Mouse (Mus musculus) hindbrain, postnatal 0 days (tissue): ENCODE measurements at regions not wholly inside any gene's neighbourhood (a gene's known extent, or its start where the extent isn't known, plus 50 kb on each side); places are given as distances from the start of the nearest gene placed in this dataset.
A peak's percentile ranks its signal among the peaks of the same experiment; 100 is the strongest.

ENCODE experiments used
- ATAC-seq: fragments of 200-750 bp; cut with Nextera tagmentation; 2 replicates; pipeline ENCODE4 v1.8.0; 2017; ENCODE audit warnings: mild to moderate bottlenecking, moderate TSS enrichment, moderate library complexity
- DNase-seq: peaks from one replicate; pipeline ENCODE4 v3.0.0-alpha.2; 2015; ENCODE audit warnings: low spot score
- H3K27ac ChIP-seq: fragments of 300-500 bp; sonication (generic); 2 replicates; pipeline ENCODE4 v1.5.1; 2014; ENCODE audit warnings: mild to moderate bottlenecking
- H3K27me3 ChIP-seq: fragments of 300-500 bp; sonication (generic); 2 replicates; pipeline ENCODE4 v1.6.1; 2014; ENCODE audit warnings: low read length, mixed read lengths; ENCODE audit not compliant: insufficient read depth
- H3K36me3 ChIP-seq: fragments of 300-500 bp; sonication (generic); 2 replicates; pipeline ENCODE4 v1.6.1; 2014; ENCODE audit warnings: low read length, mixed read lengths; ENCODE audit not compliant: insufficient read depth
- H3K4me1 ChIP-seq: fragments of 300-500 bp; sonication (generic); 2 replicates; pipeline ENCODE4 v1.6.1; 2014; ENCODE audit warnings: antibody characterized with exemption, low read length, mixed read lengths; ENCODE audit not compliant: insufficient read depth
- H3K4me2 ChIP-seq: fragments of 300-500 bp; sonication (generic); 2 replicates; pipeline ENCODE4 v1.6.1; 2014; ENCODE audit warnings: low read depth, mild to moderate bottlenecking, low read length, moderate library complexity, mixed read lengths
- H3K4me3 ChIP-seq: fragments of 300-500 bp; sonication (generic); 2 replicates; pipeline ENCODE4 v1.5.1; 2014; ENCODE audit warnings: low read length
- H3K9ac ChIP-seq: fragments of 300-500 bp; sonication (generic); replicated peaks from 2 replicates; pipeline ENCODE4 v1.6.1; 2014; ENCODE audit warnings: mild to moderate bottlenecking, low read length, moderate library complexity, mixed read lengths
- H3K9me3 ChIP-seq: fragments of 300-500 bp; sonication (generic); 2 replicates; pipeline ENCODE4 v1.6.1; 2016; ENCODE audit warnings: low read length, mixed read lengths
- CTCF ChIP-seq: IDR thresholded peaks from 2 replicates; pipeline ENCODE4 v1.5.1; 2016; ENCODE audit warnings: antibody characterized with exemption, control low read depth, low read depth
- WGBS: fragments of 180-500 bp; shearing (Covaris S2); extraction: QIAGEN DNeasy Blood & Tissue Kit; methylation state at CpG from one replicate; pipeline ENCODE4 v1.1.7; 2014; 5-methylcytosine and 5-hydroxymethylcytosine counted together

DNA sequence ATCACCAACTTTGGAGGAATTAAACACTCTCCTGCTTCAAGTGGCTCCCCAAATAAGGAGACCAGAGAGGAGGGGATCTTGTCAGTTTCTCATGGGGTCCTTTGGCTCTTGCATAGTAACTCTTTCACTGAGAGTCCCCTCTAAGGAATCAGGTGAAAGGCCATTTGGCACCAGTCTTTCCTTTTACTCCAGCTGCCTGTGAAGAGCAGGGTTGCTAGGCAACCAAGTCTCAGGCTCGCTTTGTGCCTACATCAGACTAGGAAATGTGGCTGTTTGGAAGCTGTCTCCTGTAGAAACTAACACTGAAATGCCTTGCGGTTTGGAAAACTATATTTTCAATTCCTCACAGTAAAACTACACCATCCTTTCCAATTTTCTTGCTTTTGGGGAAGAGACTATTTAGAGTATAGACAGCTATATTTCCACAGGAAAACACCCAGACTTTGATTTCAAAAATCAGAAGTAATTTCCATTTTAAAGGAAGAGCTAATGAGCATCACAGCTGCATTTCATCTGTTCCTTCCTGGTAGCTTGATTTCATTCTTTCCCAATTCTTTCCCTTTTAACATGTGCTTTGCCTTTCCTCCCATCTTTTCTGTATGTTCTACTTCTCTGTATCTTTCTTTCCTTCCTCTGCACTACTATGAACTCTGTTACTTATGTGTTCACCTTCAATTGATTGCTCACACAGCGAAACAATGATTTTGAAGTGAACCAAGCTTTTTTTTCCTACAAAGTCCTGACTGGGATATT is 127.3 kb upstream of the Ufl1 start:
- Histone ChIP-seq H3K36me3 (no peaks in the 10 kb centered on the region), H3K9me3 (no peaks in the 10 kb centered on the region), H3K27me3 (no peaks in the 10 kb centered on the region), H3K4me3 (no peak overlapping the region), H3K9ac (no peak overlapping the region), H3K27ac (peak overlapping the region; percentile 85), H3K4me1 (peaks cover 22% of the 10 kb centered on the region), H3K4me2 (peak overlapping the region; percentile 26)
- 11% methylated on average over 3 of the region's 3 CpGs for WGBS
- peak; percentile 95 for DNase-seq
- no peak for TF ChIP-seq CTCF
- ATAC-seq, result peak; percentile 97

DNA sequence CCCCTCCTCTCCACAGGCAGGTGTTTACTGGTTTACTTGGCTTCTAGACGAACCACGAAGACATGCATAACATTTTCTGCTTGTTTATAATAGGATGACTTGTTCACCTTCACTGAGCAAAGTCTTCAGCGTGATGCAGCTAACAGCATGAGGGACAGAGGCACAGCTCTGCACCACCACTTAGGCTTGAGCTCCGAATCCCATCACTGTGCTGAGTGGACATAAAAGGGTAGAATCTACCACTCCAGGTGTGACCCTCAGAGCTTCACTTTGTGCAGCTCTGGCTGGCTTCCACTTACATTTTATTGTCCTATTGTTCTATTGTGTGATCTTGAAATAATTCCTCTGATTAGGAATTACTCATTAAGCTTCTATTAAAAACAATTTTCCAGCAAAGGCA is 126.2 kb upstream of the Ufl1 start:
- H3K36me3 ChIP-seq, result no peaks in the 10 kb centered on the region
- WGBS, result 15% methylated on average over 4 of the region's 4 CpGs
- DNase-seq (no peak), ATAC-seq (no peak)
- H3K9me3 ChIP-seq, result no peaks in the 10 kb centered on the region
- peaks cover 22% of the 10 kb centered on the region for H3K4me1 ChIP-seq
- H3K27me3 ChIP-seq, result no peaks in the 10 kb centered on the region
- H3K4me3 ChIP-seq, result no peak overlapping the region
- H3K4me2 ChIP-seq, result no peak overlapping the region
- TF ChIP-seq CTCF, result no peak
- H3K9ac ChIP-seq, result no peak overlapping the region
- H3K27ac ChIP-seq, result peak overlapping the region; percentile 85

DNA sequence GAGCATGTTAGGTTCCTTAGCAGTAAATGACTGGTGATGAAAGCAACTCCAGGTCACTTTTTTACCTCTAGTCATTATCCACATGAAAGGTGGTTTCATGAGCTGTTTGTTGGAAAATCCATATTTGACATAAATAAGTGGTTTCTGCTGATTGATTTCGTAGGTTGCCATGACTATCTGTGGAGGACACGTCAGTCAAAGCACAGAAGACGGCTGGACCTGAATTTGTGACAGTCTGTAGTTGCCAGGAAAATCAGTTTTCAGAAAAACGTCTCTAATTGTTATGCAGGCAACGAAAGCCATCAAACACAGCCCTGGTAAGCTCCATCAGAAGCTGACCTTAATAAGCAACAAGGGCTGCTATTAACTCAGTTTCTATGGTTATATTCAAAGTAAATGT is 107.9 kb upstream of the Ufl1 start:
- Histone ChIP-seq H3K4me2 (no peak overlapping the region), H3K36me3 (no peaks in the 10 kb centered on the region), H3K9ac (no peak overlapping the region), H3K9me3 (no peaks in the 10 kb centered on the region), H3K27me3 (no peaks in the 10 kb centered on the region), H3K27ac (no peak overlapping the region), H3K4me1 (no peaks in the 10 kb centered on the region), H3K4me3 (no peak overlapping the region)
- TF ChIP-seq CTCF, result no peak
- no peak for DNase-seq
- WGBS, result 61% methylated on average over 5 of the region's 5 CpGs
- ATAC-seq, result peak; percentile 51; the same call in 1 of the 2 replicates

DNA sequence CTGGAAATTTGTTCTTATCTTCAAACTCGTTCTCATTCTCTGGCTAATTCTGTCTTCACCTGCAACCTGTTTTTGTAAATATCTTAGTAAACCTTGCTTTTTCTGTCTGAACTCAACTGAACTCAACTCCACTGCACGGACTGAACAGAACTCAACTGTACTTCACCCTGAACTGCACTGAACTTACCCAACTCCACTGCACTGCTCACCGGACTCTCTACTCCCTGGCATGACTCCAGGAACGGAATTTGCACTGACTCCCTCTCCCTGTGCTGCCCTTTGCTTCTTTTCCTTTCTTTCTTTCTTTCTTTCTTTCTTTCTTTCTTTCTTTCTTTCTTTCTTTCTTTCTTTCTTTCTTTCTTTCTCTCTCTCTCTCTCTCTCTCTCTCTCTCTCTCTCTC is 90.4 kb upstream of the Ufl1 start:
- no peak overlapping the region for H3K27ac ChIP-seq
- TF ChIP-seq CTCF, result no peak
- DNase-seq, result no peak
- H3K36me3 ChIP-seq, result no peaks in the 10 kb centered on the region
- 83% methylated on average over 4 of the region's 4 CpGs for WGBS
- ATAC-seq, result no peak
- H3K4me2 ChIP-seq, result no peak overlapping the region
- H3K4me3 ChIP-seq, result no peak overlapping the region
- H3K9me3 ChIP-seq, result no peaks in the 10 kb centered on the region
- no peak overlapping the region for H3K9ac ChIP-seq
- no peaks in the 10 kb centered on the region for H3K27me3 ChIP-seq
- no peaks in the 10 kb centered on the region for H3K4me1 ChIP-seq

DNA sequence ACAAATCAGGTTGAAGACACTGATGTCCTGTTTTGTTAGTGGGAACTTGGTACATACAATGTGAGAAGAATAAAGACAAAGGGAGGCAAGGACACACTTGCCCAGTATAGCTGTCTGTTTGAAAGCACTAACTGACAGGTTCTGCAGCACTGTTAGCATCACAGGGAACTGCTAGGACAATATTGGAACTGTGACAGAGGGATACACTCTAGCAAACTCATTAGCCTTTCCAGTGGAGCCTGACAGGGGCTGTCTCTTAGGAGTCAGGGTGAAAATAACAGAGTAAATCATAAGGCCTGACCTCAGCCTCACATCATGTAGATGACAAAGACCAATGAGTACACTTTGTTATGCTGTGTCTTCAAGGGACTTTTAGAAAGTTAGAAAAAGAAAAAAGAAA is 82.8 kb upstream of the Ufl1 start:
- no peak overlapping the region for H3K4me3 ChIP-seq
- H3K9me3 ChIP-seq, result no peaks in the 10 kb centered on the region
- H3K27ac ChIP-seq, result no peak overlapping the region
- no peaks in the 10 kb centered on the region for H3K36me3 ChIP-seq
- TF ChIP-seq CTCF, result no peak
- no peaks in the 10 kb centered on the region for H3K4me1 ChIP-seq
- H3K27me3 ChIP-seq, result no peaks in the 10 kb centered on the region
- H3K9ac ChIP-seq, result no peak overlapping the region
- DNase-seq, result no peak
- H3K4me2 ChIP-seq, result no peak overlapping the region
- ATAC-seq, result no peak

DNA sequence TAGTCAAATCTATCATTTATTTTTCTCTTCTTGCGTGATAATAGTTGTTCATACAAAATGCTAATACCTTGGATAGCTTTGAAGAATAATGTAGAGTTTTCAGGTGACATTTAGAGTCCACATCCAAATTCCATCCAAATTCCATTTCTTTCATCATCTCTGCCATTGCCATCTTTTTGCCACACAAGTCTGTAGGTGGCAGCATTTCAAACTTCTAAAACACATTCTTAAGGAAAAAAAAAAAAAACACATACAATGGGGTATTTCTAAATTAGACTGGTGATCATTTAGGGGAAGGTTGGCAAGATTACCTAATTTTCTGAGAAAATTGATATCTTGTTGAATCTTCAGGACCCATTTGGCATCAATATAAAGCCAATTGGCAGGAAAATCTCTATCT is 56.0 kb upstream of the Ufl1 start:
- no peak for DNase-seq
- 78% methylated on average over 1 of the region's 1 CpGs for WGBS

More for the DNA sequence above, 56.0 kb upstream of the Ufl1 start:
- ATAC-seq, result no peak
- no peaks in the 10 kb centered on the region for H3K9me3 ChIP-seq
- H3K36me3 ChIP-seq, result no peaks in the 10 kb centered on the region
- H3K4me3 ChIP-seq, result no peak overlapping the region
- H3K27ac ChIP-seq, result no peak overlapping the region
- no peak overlapping the region for H3K4me2 ChIP-seq
- H3K27me3 ChIP-seq, result no peaks in the 10 kb centered on the region
- TF ChIP-seq CTCF, result peak; percentile 20; the same call in 1 of the 2 replicates
- H3K4me1 ChIP-seq, result no peaks in the 10 kb centered on the region
- H3K9ac ChIP-seq, result no peak overlapping the region
